Mouse (Mus musculus): ENCODE data around the gene Bhmt2.
A peak's percentile ranks its signal among the peaks of the same experiment; 100 is the strongest.

Bhmt2 gene

GRCm38 (mm10) chr13:93674131-93674561, at the start of gene Bhmt2, which contains the start of gene Dmgdh:
Bhmt2 (minus strand) TSS chr13:93674302.
Dmgdh (plus strand) TSS chr13:93674433.
- DNase-seq = peak; percentile 61

- no peak for DNase-seq
Measured at GRCm38 (mm10) chr13:93723455-93723854, 49.4 kb upstream of the Bhmt2 start.

- DNase-seq = no peak
Measured at GRCm38 (mm10) chr13:93721916-93722315, 47.8 kb upstream of the Bhmt2 start.

- DNase-seq = peak; percentile 60
Measured at GRCm38 (mm10) chr13:93718948-93719347, 44.8 kb upstream of the Bhmt2 start.

GRCm38 (mm10) chr13:93717113-93717512, 43.0 kb upstream of the Bhmt2 start:
- DNase-seq = no peak

GRCm38 (mm10) chr13:93713826-93714225, 39.7 kb upstream of the Bhmt2 start:
- no peak for DNase-seq

GRCm38 (mm10) chr13:93712362-93712761, 38.3 kb upstream of the Bhmt2 start:
- DNase-seq = no peak

GRCm38 (mm10) chr13:93711226-93711625, 37.1 kb upstream of the Bhmt2 start:
- peak; percentile 82 for DNase-seq

GRCm38 (mm10) chr13:93710325-93710724, 36.2 kb upstream of the Bhmt2 start:
- peak; percentile 64 for DNase-seq

- DNase-seq = no peak
Measured at GRCm38 (mm10) chr13:93707271-93707670, 33.2 kb upstream of the Bhmt2 start.

GRCm38 (mm10) chr13:93705697-93706096, 31.6 kb upstream of the Bhmt2 start:
- DNase-seq = no peak

GRCm38 (mm10) chr13:93698866-93699265, 24.8 kb upstream of the Bhmt2 start:
- peak; percentile 93 for DNase-seq

- DNase-seq = no peak
Measured at GRCm38 (mm10) chr13:93690821-93691220, 16.7 kb upstream of the Bhmt2 start.

GRCm38 (mm10) chr13:93689566-93689965, 15.5 kb upstream of the Bhmt2 start:
- no peak for DNase-seq

- no peak for DNase-seq
Measured at GRCm38 (mm10) chr13:93687321-93687720, 13.2 kb upstream of the Bhmt2 start.

- DNase-seq = no peak
Measured at GRCm38 (mm10) chr13:93685226-93685625, 11.1 kb upstream of the Bhmt2 start.

GRCm38 (mm10) chr13:93683336-93683735, 9.2 kb upstream of the Bhmt2 start:
- DNase-seq = no peak

- no peak for DNase-seq
Measured at GRCm38 (mm10) chr13:93676864-93677263, 2.8 kb upstream of the Bhmt2 start.

- peak; percentile 65 for DNase-seq
Measured at GRCm38 (mm10) chr13:93673296-93673695, 806 bp downstream of the Bhmt2 start.

GRCm38 (mm10) chr13:93672371-93672770, 1.7 kb downstream of the Bhmt2 start:
- DNase-seq = peak; percentile 88

- DNase-seq = no peak
Measured at GRCm38 (mm10) chr13:93667586-93667985, 6.5 kb downstream of the Bhmt2 start.

- DNase-seq = no peak
Measured at GRCm38 (mm10) chr13:93657941-93658340, 16.2 kb downstream of the Bhmt2 start.

- DNase-seq = no peak
Measured at GRCm38 (mm10) chr13:93653382-93653781, 20.7 kb downstream of the Bhmt2 start.

- peak; percentile 85 for DNase-seq
Measured at GRCm38 (mm10) chr13:93648387-93649130, 25.5 kb downstream of the Bhmt2 start.

- peak; percentile 91 for DNase-seq
Measured at GRCm38 (mm10) chr13:93639636-93640035, 34.5 kb downstream of the Bhmt2 start.
